Mouse (Mus musculus) lung, adult 18-20 months (tissue): ENCODE results near the gene Btbd16.

ENCODE experiments used
- DNase-seq, 2 experiments: peaks; one replicate each; pipeline ENCODE4 v3.0.0; 2022; ENCODE audit warnings: mixed read lengths in 2 of 2

The Btbd16 gene

DNA sequence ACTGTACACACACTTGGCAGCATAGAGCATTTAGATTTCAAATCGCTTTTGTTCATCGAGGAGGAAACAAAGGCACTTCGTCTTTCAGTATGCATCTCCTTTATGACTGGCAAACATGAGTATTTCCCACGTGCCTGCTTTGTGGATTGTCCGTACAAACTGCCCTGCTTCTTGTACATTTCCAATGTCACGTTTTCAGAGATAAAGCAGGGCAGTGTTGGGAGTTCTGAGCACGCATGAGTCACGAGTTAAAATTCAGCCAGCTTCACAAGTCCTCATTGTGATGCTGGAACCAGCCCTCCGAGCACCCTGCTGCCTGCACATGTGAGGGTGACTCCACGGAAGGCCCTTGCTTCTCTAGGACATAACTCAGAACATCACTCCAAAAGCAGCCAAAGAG is 45.8 kb downstream of the Btbd16 start:
- DNase-seq: no peak

DNA sequence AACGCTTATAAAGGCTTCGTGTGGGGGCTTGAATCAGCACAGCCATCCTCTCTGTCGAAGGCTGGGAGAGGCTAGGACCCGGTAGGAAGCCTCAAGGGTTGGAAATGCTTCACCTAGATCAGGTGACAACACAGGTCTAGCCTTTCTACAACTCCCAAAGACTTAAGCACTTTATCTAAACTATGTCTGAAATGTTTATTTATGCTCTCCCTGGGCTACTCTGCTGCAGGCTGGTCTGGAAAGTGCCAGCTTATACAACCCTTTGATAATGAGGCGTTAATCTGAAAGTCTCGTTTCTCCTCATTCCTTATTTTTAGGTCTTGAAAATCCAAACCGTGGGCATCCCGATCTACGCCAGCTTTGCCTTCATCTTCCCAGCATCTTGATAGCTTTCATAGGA is 50.1 kb downstream of the Btbd16 start:
- DNase-seq: peak in 1 of 2 experiments; percentile 20

DNA sequence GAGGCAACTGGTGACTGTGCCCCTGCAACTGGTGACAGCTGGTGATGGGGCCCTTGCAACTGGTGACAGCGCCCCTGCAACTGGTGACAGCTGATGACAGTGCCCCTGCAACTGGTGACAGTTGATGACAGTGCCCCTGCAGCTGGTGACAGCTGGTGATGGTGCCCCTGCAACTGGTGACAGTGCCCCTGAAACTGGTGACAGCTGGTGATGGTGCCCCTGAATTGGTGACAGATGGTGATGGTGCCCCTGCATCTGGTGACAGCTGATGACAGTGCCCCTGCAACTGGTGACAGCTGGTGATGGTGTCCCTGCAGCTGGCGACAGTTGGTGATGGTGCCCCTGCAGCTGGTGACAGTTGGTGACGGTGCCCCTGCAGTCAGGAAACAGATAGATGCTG is 52.5 kb downstream of the Btbd16 start:
- DNase-seq: no peak

DNA sequence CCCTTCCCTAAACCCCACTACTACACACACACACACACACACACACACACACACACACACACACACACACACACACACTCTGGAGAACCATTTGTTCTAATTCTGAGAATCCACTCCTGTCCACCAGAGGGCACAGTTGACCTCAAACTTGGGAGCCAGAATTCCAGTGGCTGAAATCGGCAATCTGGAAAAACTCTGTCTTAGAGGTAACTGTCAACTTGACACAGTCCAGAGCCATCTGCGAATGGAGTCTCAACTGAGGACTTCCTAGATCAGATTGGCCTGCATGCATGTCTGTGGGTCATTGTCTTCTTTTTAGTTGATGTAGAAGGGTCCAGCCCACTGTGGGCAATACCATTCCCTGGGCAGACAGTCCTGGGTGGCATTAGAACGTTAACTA is 53.6 kb downstream of the Btbd16 start:
- peak; percentile 49 to 64 for DNase-seq

DNA sequence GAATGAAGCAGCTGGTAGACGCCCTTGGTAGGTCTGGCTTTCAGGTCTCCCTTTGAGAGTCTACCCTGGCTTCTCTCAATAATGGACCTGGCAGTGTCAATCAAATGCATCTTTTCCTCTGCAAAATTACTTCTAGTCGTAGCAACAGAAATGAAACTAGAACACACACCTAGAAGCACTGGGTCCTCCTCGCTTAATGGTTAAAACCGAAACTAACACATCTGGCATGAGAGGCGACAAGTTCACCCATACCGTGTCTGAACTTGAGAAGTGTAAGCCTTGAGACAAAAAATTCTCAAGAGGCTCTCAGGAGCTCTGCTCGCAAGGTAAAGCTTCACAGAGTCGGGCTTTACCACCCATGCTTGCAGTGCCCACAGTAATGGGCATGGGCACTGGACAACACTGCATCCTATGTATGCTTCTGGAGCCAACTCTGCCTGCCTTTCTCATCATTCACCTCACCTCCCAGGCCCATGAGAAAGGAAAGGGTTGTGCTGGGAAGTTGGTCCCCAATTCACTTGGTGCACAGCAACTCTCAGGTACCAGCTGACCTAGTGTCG is 54.1 kb downstream of the Btbd16 start:
- no peak for DNase-seq

DNA sequence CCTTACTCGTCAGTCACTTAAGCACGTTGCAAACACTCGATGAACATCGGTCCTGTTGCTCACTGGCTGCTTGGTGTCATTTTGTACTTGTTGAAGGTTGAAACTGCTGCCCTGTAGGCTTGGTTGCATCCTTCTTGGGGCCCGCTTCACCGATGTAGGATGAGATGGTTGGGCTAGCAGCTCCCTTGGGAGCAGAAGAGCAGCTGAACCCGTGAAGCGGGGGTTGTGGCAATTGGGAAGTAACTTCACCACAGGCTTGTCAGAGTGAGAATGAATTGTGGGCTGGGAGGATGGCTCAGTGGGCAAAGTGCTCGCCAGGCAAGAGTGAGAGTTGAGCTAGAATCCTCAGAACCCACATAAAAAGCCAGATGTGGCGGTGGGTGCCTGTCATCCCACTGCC is 54.6 kb downstream of the Btbd16 start:
- no peak for DNase-seq

DNA sequence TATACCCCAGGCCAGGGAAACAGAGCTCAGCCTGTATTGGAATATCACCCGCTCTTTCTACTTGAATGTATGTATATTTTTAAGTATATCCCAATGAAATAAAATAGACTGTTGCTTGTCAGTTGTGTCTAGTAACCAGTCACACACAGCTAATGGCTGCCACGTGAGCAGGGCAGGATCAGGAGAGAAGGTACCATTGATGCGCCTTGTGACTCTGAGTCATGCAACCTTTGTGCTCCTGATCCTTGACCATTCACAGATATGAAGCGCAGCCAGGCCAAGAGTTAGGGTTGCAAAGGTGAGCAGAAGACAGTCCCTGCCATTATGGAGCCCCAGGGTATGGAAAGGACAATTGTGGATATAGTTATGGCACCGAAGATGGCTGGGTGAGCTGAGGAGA is 57.7 kb downstream of the Btbd16 start:
- DNase-seq: no peak

DNA sequence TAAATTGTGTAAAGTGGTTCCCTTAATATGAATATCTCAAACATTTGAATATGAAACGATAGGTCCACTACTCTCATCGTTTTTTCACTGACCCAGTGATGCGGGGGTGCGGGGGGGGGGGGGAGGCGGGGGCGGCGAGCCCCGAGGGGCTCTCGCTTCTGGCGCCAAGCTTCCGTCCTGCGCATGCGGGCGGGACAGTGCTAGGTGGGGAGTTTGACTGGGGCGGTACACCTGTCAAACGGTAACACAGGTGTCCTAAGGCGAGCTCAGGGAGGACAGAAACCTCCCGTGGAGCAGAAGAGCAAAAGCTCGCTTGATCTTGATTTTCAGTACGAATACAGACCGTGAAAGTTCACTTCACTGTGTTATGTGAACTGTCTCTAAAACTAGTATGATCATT is 60.4 kb downstream of the Btbd16 start:
- DNase-seq: no peak

DNA sequence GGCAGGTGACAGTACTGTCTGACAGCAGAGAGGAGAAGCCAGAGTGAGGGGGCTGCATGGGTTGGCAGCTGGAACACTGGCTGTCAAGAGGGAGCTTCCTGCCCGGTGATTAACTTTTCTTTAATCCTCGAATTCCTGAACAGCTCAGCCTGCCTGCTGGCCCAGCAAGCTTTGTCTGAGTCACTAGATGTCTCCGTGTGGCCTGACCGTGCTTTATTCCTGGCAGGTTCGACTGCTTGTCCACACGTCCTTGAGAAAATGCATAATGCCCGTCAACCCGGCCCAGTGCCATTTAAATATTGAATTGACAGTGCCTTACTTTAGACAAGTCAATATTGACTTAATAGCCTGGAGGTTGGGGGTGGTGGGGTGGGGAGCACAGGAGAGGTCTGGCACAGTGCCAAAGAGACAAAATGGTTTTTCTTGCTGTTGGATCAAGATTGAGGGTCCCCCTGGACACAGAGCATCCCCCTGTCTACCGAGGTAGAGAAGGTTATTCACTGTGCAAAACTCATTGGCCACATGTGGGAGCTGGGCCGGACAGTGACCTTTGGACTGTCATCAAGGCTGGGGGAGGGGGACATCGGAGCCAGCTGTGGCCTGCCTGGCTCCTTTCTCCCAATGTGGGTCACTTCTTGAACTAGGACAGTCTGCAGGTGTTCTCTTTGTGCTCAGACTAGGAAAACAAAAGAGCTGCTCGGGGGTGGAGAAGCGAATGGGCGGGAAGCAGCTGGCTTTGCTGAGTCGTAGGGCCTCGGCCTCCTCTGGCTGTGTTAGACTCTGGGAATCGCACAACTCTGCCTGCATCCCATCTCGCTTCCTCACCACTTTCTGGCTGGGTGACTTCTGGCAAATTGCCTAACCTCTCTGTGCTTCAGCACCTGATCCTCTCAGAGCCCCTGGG is 61.3 kb downstream of the Btbd16 start:
- peak; percentile 38 to 56 for DNase-seq

DNA sequence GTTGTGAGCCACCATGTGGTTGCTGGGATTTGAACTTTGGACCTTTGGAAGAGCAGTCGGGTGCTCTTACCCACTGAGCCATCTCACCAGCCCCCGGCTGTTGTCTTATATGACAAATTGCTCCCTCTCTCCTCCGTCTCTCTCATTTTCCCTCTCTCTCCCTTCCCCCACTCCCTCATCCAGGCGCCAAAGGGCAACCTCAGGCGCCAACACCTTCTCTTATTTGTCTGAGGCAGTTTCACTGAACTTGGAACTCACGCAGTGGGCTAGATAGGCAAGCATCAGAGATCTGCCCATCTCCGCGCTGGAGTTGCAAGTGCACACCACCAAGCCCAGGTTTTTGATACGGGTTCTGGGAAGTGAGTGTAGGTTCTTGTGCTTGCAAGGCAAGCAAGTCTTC is 62.2 kb downstream of the Btbd16 start:
- no peak for DNase-seq

DNA sequence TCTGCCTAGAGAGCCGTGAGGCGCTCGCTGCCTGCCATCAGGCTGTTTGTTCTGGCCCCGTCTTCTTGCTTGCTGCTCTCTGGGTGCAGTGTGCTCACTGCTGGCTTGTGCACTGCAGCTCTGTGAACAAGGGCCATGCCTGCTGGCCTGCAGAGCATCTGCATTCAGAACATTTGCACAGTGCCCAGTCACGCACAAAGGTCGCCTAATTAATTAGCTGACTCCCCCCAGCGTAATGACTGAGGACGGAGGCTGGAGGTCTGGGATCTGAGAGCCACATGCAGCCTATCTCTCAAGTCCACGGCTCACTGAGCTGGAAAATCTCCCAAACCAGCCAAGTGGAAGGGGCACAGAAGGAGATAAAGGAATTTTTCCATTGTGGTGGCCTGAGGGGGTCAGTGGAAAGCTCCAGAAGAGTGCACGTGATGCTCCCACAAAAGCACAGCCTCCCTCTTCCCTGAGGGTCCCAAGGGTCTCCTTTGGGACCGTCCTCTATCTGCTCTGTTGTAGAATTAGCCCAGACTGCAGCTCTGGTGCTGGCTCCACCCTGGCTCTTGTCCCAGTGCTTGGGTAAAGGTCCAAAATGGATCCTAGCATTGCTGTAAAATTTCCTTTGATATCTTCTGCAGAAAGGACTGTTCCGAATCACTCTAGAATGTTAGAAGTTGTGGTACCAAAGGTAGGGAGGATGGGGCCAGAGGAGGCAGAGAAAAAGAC is 64.2 kb downstream of the Btbd16 start:
- DNase-seq: no peak

DNA sequence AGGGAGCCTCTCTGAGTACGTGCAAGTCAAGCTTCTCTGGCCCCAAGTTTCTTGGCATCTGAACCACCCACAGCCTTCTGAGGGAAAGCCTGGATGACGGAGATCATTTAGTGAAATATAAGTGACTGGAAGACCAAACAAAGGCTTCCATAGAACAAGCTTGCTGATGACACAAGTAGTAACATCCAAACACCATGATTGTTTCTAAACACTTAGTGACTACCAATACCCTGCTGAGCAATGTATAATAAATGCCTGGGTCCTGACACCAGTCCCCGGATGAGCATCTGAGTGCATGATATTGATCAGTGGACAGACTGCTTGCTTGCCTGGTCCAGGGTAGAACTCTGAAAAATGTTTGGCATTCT is 64.8 kb downstream of the Btbd16 start:
- DNase-seq: no peak

DNA sequence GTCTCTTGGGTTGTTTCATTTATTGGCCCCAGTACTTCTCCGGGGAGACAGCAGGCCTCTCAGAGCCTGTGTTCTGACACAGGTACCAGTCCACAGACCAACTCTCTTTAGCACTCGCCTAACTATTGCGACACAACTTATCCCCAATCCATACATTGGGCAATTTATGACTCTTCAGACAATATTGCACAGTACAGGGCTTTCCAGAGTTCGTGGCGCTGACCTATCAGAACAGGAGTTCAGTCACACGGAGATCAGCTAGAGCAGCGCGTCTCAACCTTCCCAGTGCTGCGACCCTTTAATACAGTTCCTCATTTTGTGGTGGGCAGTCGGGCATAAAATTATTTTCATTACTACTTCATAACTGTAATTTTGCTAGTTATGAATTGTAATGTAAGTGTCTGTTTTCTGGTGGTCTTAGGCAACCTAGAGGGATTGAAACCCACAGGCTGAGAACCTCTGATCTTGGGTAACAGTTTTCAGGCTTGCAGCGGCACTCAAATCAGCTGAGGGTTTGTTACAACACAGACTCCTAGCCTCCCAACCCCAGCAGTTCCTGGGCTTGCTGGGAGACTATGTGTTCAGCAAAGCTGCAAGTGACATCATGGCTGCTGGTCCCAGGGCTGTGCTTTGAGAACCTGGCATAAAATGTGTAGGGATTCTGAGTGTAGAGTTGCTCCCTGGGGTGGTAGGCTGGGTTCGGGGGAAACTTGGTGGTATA is 65.7 kb downstream of the Btbd16 start:
- DNase-seq: no peak

DNA sequence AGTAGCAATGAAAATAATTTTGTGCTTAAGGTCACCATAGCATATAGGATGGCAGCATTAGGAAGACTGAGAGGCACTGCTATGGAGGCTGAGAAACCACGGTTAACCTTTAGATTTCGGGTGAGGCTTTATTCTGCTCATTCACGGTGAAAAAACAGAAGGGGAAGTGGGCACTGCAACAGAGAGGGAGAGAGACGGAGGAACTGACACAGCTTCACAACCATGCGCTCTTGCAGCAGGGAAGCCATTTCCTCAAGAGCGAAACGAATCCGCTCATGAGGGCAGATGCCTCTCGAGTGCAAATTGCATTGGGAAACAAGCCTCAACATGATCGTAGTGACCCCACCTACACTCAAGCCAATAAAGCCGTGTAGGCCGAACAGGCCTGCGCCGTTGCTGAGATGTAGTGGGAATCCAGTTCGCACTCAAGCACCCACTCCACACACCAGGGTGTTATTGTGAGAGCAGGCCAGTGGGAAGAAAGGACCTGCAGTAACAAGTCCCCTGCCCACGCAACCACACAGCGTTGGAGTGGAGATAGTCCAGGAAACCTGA is 73.4 kb downstream of the Btbd16 start:
- peak; percentile 30 to 37 for DNase-seq

DNA sequence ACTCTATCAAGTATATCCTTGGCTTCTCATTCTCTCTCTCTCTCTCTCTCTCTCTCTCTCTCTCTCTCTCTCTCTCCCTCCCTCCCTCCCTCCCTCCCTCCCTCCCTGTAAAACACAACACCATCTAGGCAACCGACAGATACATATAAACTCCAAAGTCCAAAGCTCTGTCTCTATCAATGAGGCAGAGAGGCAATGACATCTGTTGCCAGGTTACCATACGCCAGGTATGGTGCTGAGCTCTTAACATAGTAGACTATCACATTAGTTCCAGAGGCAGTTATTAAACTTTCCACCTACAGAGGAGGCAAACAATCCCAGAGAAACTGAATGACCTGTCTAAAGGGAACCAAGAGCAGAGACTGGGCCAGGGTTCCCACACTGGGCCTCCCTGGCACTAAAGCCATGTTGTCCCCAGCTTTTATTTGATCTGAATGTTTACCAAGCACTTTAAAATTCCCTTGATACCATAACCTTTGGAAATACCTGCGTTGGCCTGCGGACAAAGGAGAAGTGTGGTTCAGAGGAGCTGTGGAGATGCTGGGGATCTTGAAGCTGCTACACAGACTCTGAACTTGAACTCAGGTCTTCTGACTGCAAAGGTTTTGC is 80.9 kb downstream of the Btbd16 start:
- peak; percentile 71 to 81 for DNase-seq

DNA sequence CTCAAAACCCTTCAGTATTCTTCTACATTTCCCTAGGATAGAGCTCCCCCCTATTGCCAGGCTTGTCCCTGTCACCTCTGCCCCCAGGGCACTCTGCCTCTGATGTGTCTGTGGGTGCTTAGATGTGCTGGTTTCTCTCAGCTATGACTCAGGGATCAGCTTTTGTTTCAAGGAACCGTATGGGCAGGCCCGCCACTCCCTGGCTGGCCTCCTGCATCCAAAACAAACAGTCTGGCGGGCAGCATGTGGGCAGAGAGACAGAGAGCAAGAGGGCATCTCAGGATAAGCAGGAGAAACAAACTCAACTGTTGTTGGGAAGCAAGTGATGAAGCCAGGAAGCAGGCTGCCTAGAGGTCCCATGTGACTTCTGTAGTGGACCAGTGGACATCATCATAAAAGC is 81.8 kb downstream of the Btbd16 start:
- DNase-seq: peak; percentile 70 to 77

DNA sequence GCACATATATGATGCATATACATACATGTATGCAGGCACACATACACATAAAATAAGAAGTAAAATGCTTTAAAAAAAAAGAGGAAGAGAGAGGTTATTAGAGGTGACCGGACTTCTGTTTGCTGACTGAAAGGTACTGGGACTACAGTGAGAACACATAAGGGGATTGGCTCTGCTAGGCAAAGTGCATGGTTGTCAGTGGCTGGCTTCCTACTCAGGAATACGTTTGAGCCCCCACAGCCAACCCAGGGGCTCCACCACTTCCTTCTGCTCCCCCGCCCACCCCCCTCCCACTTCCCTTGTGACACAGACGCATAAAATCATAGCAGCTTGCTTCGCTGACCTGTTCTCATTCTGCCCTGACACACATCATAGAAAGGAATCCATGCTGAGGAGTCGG is 84.1 kb downstream of the Btbd16 start:
- DNase-seq: no peak

DNA sequence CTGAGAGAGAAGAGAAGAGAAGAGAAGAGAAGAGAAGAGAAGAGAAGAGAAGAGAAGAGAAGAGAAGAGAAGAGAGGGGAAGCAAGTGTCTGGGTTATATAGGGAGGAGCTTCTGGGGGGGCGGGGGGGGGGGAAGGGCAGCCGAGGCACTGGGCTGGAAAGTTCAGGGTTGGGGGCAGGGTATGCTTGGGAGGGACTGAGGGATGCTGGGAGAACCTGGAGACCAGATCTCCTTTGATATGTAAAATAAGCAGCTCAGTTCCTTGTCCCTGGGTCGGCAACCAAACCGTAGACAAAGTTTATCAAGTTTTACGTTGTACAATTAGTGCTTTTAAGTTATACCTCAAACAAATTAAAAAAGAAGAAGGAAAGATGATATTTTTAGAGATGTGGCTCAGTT is 86.1 kb downstream of the Btbd16 start:
- no peak for DNase-seq

DNA sequence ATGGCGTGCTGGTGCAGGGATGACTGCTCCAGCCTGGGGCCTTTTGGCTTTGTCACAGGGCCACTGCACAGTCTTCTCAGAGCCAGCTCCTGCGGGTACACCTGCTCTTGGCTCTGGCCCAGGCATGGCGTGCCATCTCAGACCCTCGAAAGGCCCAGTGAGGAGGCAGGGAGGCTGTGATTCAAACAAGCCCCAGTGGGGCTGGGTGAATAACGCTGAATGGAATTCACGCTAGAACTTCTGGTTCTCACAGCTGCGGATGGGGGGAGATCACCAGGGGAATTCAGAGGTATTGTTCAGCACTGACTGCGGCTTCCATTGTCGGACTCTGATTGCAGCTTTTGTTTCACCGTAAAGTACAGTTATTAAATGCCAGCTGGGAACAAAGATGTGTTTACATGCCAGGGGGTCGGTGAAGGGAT is 86.9 kb downstream of the Btbd16 start:
- DNase-seq: peak; percentile 32 to 63

DNA sequence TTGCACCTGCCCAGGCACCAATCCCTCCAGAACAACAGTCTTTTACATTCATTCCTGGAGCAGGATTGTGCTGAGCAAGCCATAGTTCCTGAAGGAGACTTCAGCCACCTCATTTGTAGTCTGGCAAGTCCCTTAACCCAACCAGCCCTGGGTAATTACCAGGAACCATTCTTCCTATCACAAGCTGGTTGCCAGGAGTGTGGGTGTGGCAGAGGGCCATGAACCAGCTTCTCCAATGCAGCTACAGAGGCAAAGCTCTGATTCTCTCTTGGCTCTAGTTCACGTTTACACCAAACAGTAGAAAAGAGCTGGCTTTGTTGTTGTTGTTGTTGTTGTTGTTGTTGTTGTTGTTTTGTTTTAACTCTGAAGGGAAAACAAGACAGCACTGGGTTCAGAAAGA is 88.6 kb downstream of the Btbd16 start:
- DNase-seq: peak; percentile 40 to 63

DNA sequence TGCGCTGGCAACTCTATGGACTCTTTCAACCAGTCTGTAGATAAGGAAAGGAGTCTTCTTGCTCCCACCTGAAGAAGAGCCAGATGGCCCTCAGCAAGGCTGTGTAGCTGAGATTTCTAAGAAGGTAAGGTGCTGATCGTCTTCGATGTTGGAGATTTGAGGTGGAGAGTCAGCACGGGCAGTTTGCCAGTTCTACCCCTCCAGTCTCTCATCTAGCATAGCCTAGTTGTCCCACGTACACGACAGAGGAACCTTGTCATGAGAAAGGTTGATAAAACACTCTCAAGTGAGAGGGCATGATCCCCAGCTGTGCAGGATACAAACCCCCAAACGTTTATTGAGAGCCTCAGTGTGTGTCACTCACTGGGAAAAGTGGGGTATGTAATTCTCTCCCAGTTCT is 90.8 kb downstream of the Btbd16 start:
- no peak for DNase-seq
